Mouse (Mus musculus) heart, adult 2 months (tissue): ENCODE results near the gene Olfr62. TPM values are rescaled to one million over a fixed set of nuclear protein-coding genes. Genes with fewer than 3 reads are reported as not detected.

Source experiments
- DNase-seq, 2 experiments: peaks; one replicate each; pipeline ENCODE4 v3.0.0; 2021
- H3K27ac ChIP-seq: fragments of 200-600 bp; 2 replicates; pipeline ENCODE4 v1.8.1; 2022
- H3K27me3 ChIP-seq: fragments of 200-500 bp; 2 replicates; pipeline ENCODE4 v1.6.1; 2012; ENCODE audit warnings: mild to moderate bottlenecking, low read length, inconsistent platforms, mixed read lengths; ENCODE audit not compliant: control insufficient read depth, insufficient read depth
- H3K36me3 ChIP-seq: fragments of 200-500 bp; 2 replicates; pipeline ENCODE4 v1.6.1; 2012; ENCODE audit warnings: low read length, inconsistent platforms; ENCODE audit not compliant: control insufficient read depth, insufficient read depth
- H3K4me1 ChIP-seq: fragments of 200-500 bp; 2 replicates; pipeline ENCODE4 v1.6.1; 2011; ENCODE audit warnings: low read length; ENCODE audit not compliant: control insufficient read depth, insufficient read depth
- H3K4me3 ChIP-seq: fragments of 200-600 bp; 2 replicates; pipeline ENCODE4 v1.8.1; 2022
- H3K79me2 ChIP-seq: fragments of 200-500 bp; replicated peaks from 2 replicates; pipeline ENCODE4 v1.6.1; 2012; ENCODE audit warnings: mild to moderate bottlenecking, inconsistent platforms, low read length, moderate library complexity, mixed read lengths; ENCODE audit not compliant: control insufficient read depth, insufficient read depth
- H3K9ac ChIP-seq: fragments of 200-500 bp; 2 replicates; pipeline ENCODE4 v1.6.1; 2012; ENCODE audit warnings: low read depth, mild to moderate bottlenecking, control low read depth, inconsistent platforms, low read length, mixed read lengths
- CTCF ChIP-seq: fragments of 200-600 bp; IDR thresholded peaks from 2 replicates; pipeline ENCODE4 v1.8.1; 2022; ENCODE audit warnings: antibody characterized with exemption, mild to moderate bottlenecking, moderate library complexity
- EP300 ChIP-seq: fragments of 200-500 bp; IDR thresholded peaks from 2 replicates; pipeline ENCODE4 v1.6.1; 2011; ENCODE audit warnings: low read depth, low read length, control low read depth; ENCODE audit not compliant: insufficient read depth
- POLR2A ChIP-seq: fragments of 200-500 bp; IDR thresholded peaks from 2 replicates; pipeline ENCODE4 v1.6.1; 2011; ENCODE audit warnings: mild to moderate bottlenecking, low read depth, low read length, control low read depth; ENCODE audit not compliant: insufficient read depth
- WGBS: fragments of 180-500 bp; shearing (Covaris S2); methylation state at CpG from one replicate; pipeline ENCODE4 v1.1.7; 2018; 5-methylcytosine and 5-hydroxymethylcytosine counted together
- intact Hi-C: fragments of 180-260 bp; cut with DNase I; formaldehyde crosslinking; loops from one replicate; pipeline ENCODE4 v1.15.1; 2025
- polyA plus RNA-seq: library from polyadenylated mRNA; depleted of rRNA; stranded (reverse); fragments of >200 nt; gene quantifications from 2 replicates; pipeline ENCODE4 v1.2.3, GENCODE M21; 2012
- total RNA-seq, 2 experiments: library from RNA; stranded (reverse); gene quantifications; 2 replicates each; pipeline ENCODE4 v1.2.3; 2021

Olfr62 gene
- total and polyA plus RNA-seq, 3 experiments: not detected

DNA sequence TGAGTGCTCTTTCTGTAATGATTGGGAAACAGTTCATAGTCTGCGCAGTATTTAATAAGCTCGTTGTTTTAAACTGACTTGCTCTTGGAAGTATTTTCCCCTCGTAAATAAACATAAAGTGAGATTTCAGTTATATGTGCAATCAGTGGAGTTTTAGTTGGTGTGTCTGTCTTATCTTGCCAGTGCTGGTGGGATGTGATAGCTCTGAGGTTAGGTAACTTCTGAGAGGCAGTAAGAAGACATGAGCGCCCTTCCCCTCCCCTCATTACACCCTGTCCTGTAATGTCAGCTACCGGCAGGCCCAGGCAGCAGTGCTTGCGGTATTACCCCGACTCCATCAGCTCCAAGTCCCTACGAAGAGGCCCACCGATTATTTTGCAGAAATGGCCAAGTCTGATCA lies 37.0 kb upstream of the Olfr62 start:
- Histone ChIP-seq H3K9ac (no peak overlapping the region), H3K36me3 (no peaks in the 10 kb centered on the region), H3K4me1 (no peaks in the 10 kb centered on the region; the same call in 1 of the 2 replicates), H3K27me3 (no peaks in the 10 kb centered on the region), H3K79me2 (no peaks in the 10 kb centered on the region), H3K4me3 (no peak overlapping the region), H3K27ac (no peak overlapping the region)
- no peak for DNase-seq
- intact Hi-C loops: loop anchor here (10.0 kb wide), 1 partner anchor 553 kb away; the partner anchor contains the start of gene Zfp691
- TF ChIP-seq EP300: no peak
- TF ChIP-seq POLR2A: no peak
- no peak for TF ChIP-seq CTCF
- WGBS: 83% methylated on average over 9 of the region's 9 CpGs

DNA sequence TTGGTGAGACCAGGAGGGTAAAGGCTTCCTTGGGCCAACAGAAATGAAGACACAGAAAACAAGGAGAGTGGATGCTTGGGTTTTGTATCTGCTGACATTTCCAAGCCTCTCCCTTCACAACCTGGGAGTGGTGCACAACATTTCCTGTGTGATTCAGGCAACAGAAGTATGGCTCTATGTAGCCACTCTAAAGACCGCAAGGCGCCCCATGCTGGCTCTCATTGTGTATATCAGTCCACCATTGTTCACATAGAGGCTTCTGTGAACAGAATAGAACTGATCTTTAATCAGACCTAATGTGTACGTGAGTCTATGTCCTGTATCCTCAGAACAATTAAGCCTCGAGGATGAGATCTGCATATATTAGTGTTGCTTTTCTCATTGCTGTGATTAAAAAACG lies 28.5 kb upstream of the Olfr62 start:
- Histone ChIP-seq H3K4me3 (no peak overlapping the region), H3K27me3 (no peaks in the 10 kb centered on the region), H3K4me1 (no peaks in the 10 kb centered on the region), H3K27ac (no peak overlapping the region), H3K36me3 (no peaks in the 10 kb centered on the region), H3K79me2 (no peaks in the 10 kb centered on the region), H3K9ac (no peak overlapping the region)
- 89% methylated on average over 5 of the region's 5 CpGs for WGBS
- intact Hi-C loops: no loop called here
- TF ChIP-seq POLR2A (no peak), EP300 (no peak), CTCF (no peak)
- no peak for DNase-seq

DNA sequence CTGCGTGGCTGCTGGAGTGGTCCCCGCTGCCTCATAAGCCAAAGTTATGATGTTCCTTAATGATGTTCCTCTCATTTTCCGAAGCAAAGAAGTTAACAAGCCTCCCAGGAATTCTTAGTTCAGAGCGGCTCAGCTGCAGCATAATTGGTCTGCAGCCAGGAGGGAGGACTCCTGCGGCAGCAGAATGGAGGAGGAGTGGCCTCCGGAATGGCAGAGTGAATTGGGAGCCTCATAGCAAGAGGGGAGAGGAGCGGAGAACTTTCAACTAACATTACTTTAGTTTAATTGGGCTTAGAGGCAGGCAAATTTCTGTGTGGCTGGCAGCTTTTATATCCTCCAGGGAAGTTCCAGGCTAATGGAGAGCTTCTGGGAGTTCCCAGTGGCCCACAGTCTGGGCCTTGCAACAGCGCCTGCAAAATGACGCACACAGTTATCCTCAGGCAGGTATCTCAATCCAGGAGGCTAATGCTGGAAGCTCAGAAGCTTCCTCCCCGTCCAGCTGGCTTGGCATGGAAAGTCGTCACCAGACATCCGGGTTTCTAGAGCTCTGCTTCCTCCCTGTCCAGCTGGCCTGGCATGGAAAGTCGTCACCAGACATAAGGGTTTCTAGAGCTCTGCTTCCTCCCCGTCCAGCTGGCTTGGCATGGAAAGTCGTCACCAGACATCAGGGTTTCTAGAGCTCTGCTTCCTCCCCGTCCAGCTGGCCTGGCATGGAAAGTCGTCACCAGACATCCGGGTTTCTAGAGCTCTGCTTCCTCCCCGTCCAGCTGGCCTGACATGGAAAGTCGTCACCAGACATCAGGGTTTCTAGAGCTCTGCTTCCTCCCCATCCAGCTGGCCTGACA lies 16.2 kb upstream of the Olfr62 start:
- intact Hi-C loops: no loop called here
- 20% methylated on average over 20 of the region's 20 CpGs for WGBS
- no peak overlapping the region for H3K9ac ChIP-seq
- peaks cover 1% of the 10 kb centered on the region; the same call in 1 of the 2 replicates for H3K4me1 ChIP-seq
- H3K79me2 ChIP-seq: no peaks in the 10 kb centered on the region
- no peaks in the 10 kb centered on the region for H3K36me3 ChIP-seq
- no peaks in the 10 kb centered on the region for H3K27me3 ChIP-seq
- TF ChIP-seq CTCF: no peak
- TF ChIP-seq POLR2A: no peak
- TF ChIP-seq EP300: no peak
- no peak overlapping the region for H3K4me3 ChIP-seq
- no peak overlapping the region for H3K27ac ChIP-seq
- DNase-seq: peak in 1 of 2 experiments; percentile 9

DNA sequence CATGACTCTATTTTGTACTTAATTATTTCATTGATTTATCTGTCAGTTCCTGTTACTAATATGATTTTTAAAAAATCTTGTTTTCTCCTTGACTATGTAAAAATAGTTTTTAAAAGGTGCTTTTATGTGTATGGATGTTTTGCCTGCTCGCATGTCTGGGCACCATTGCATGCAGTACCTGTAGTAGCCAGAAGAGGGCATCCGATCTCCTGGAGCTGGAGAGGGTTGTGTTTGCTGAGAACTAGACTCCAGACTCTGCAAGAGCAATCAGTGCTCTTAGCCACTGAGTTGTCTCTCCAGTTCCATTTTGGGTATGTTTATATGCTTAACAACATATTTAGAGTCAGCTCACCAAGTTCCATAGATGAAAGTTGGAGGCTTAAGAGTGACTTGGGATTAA lies 13.5 kb upstream of the Olfr62 start:
- H3K4me3 ChIP-seq: no peak overlapping the region
- no peaks in the 10 kb centered on the region for H3K27me3 ChIP-seq
- peak; percentile 89 for TF ChIP-seq CTCF
- TF ChIP-seq EP300: no peak
- no peak overlapping the region for H3K9ac ChIP-seq
- H3K79me2 ChIP-seq: no peaks in the 10 kb centered on the region
- peaks cover 1% of the 10 kb centered on the region; the same call in 1 of the 2 replicates for H3K4me1 ChIP-seq
- intact Hi-C loops: loop anchor here (1.0 kb wide), 1 partner anchor 343 kb away; no protein-coding TSS in a partner anchor
- DNase-seq: peak; percentile 21 to 45
- no peak overlapping the region for H3K27ac ChIP-seq
- WGBS: 6% methylated on average over 2 of the region's 2 CpGs
- H3K36me3 ChIP-seq: no peaks in the 10 kb centered on the region

DNA sequence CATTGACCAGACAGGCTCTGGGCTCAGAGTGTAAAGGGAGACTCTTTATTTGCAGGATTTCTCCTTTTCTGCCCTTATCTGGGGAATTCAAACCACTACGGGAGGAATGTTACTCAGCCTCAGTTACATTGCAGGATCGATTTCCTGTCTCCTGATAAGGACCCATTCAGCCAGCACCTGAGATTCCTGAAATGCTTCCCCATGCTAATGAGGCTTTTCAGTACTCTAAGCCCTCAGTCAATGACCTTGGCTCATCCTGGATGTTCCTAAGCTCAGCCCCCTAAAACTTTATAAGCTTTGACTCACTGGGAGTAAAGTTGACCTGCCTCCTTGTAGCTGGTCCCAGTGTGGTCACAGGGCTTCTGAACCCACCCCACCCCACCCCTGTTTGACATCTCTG lies 28.3 kb downstream of the Olfr62 start:
- 4% methylated on average over 2 of the region's 2 CpGs for WGBS
- H3K27me3 ChIP-seq: no peaks in the 10 kb centered on the region
- intact Hi-C loops: no loop called here
- no peak for DNase-seq
- H3K4me3 ChIP-seq: no peak overlapping the region
- TF ChIP-seq POLR2A (no peak), EP300 (no peak), CTCF (no peak)
- H3K27ac ChIP-seq: no peak overlapping the region
- H3K79me2 ChIP-seq: no peaks in the 10 kb centered on the region
- H3K36me3 ChIP-seq: no peaks in the 10 kb centered on the region
- no peak overlapping the region for H3K9ac ChIP-seq
- no peaks in the 10 kb centered on the region for H3K4me1 ChIP-seq

DNA sequence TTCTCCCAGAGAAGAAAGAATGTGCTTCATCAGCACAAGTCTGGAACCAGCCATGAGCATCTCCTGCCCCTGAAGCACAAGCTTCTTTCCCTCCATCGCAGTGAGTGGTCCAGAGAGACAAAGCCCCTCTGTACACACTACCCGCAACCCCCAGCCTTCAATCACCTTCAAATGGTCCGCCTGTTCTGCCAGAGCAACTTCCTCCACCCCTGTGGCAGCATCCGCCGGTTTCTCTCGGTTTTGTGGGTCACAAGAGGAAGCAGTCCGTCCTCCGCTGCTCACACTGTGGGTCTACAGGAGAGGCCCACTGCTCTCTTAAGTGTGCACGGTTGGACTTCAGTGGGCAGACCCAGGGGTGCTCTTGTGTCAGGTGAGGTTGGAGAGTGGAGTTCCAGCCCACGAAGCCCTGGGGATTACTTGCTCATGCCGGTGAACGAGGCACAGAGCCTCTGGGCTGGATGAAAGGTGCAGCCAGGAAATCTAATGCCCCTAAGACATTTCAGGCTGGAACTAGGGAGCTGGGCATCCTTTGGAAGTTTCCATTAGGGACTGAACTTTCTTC lies 33.7 kb downstream of the Olfr62 start, which contains the start of gene Olfr1342:
Gene Olfr1342 (minus strand): TSS at position 345 of the 562 bp plus-strand sequence.
- intact Hi-C loops: no loop called here
- H3K36me3 ChIP-seq: no peaks in the 10 kb centered on the region
- no peaks in the 10 kb centered on the region for H3K79me2 ChIP-seq
- no peaks in the 10 kb centered on the region for H3K4me1 ChIP-seq
- H3K4me3 ChIP-seq: no peak within 1 kb of the TSS
- TF ChIP-seq CTCF: no peak
- TF ChIP-seq EP300: no peak
- no peak for TF ChIP-seq POLR2A
- no peak for DNase-seq
- no peak within 1 kb of the TSS for H3K9ac ChIP-seq
- no peak within 1 kb of the TSS for H3K27ac ChIP-seq
- no peaks in the 10 kb centered on the region; the same call in 1 of the 2 replicates for H3K27me3 ChIP-seq
- 46% methylated on average over 12 of the region's 12 CpGs for WGBS
